Mouse (Mus musculus): Measurements from ENCODE around the gene En1. TPM values are rescaled to one million over a fixed set of nuclear protein-coding genes. Genes with fewer than 3 reads are reported as not detected.

En1 gene
- total RNA-seq, 2 experiments from 2014 or later: not detected

DNA sequence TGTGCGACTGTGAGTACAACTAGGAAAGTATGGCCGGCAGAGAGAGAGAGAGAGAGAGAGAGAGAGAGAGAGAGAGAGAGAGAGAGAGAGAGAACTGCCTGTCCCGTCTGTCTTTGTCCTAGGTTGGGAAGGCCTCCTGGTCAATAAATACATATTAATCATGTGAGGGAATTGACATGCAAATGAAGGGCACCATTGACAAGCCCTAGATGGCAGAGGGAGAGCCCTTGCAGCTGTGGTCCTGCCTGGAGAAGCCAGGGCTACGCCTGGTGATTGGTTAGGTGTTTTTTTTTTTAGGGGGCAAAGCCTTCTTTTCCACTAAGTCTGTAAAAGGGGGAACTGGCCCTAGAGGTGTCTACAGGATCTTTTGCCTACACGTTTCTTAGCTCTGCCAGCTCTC, 19.2 kb downstream of the En1 start:
- no peak for DNase-seq (ENCODE audit: low spot score in 2 of 2)

DNA sequence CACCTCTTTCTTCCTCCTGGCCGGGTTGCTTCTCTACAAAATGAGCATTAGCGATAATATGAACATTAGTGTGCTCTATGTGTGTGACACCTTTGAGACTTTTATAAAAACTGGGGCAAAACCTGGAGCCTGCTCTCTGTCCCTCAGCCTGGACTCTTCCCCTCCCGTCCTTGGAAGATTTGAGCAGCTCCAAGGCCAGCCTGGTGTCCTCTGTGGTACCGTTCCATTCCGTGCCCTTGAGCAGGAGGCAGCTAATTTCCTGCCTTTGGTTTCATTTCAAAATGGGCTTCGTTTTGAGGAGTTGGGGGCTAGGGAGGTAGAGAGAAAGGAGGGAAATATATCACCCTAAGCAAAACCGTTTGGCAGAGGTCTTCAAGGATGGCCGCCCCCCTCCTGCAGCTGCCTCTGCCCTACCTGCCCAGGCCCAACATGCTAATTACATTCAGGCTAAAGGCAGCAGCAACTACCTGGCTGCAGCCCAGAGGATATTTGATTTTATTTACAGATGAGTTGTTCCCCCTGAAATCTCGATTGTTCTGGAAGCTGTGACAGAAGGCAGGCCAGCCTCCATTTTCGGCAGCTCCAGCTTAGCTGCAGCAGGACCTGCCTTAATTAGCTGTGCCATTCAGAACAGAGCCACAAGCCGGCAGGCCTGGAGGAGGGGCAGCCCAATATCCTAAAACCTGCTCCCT, 24.9 kb downstream of the En1 start:
- DNase-seq (ENCODE audit: low spot score in 2 of 2): no peak

DNA sequence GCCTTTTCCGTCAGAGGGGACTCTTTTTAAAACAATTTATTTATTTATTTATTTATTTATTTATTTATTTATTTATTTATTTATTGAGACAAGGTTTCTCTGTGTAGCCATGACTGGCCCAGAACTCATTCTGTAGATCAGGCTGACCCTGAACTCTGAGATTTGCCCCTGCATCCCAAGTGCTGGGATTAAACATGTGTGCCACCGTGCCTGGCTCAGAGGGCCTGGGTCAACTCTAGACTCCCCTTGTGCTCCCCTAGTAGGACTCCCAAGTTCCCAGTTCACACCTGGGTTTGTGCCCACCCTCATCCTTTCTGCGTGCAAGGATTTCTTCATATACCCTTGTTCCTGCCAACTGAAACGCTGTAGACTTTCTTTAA, 25.4 kb downstream of the En1 start:
- no peak for DNase-seq (ENCODE audit: low spot score in 2 of 2)

DNA sequence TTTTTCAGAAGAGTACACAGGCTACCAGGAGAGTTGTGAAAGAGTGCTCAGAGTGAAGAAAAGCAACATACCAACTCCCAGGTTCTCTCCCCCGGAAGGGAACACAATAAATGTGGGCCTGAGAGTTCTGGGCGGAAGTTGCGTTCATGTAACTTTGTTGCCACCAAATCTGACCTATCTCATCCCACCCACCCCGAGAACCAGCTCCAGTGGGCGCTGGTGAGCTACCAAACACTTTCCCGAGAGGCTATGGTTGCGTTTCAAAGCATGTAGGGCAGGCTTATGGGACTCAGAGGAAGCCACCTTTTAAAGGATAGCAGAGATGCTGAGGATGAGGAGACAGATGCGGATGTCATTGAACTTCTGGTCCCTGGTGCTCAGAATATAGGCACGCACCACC, 26.6 kb downstream of the En1 start:
- DNase-seq (ENCODE audit: low spot score in 2 of 2): no peak

DNA sequence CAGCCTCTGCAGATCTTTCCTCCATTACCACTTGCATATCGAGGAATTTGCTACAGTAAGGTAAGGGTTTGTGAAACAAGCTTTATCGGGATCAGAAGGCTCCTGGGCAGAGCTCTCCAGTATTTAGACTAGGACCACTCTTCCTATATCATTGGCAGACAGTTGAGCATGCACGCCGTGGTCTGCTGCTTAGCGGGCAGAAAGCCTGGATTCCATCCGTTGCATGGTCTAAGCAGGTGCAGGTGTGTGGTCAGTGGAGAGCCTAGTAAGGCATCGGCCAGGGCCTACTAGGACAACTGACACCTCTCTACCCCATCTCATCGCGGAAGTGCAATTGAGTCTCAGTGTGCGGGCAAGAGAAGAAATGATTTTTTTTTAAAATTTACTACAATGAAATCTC, 41.2 kb downstream of the En1 start:
- DNase-seq (ENCODE audit: low spot score in 2 of 2): no peak

DNA sequence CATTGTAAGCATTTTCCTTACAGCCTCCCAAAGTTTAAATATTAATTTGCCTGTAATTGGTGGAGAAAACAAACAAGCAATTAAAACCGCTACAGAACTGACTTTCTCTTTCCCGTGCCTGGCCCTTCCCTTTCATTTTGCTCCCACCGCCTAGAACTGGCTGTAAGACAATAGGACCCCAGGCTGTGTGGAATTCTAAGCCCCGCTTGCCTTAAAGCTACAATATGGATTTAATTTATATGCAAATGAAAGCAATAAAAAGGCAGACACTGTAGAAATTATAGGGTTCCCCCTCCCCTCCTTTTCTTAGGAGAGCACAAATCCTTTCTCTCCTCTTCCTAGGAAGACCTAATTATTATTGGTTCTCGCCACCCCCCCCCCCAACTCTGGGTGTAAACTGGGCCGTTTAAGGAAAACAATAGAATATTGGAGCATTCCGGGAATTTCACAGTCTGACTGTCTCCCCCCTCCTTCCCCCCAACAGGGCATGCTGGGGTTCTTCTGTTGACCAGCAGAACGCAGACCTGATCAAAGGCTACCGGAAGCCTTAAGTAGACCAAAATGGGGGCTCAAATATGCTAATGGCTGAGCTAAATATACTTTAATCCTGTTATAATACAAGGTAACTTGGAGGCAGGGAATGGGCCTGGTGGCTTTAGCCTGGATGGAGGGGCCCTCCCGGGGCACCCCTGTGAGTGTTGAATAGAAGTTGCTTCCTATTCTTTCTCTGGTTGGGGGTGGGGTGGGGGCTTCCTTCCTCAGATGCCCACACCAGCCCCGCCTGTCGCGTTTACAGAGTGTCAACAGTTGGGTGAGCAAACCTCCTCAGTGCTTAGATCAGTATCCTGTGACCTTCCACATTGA, 41.9 kb downstream of the En1 start:
- DNase-seq (ENCODE audit: low spot score in 2 of 2): no peak

DNA sequence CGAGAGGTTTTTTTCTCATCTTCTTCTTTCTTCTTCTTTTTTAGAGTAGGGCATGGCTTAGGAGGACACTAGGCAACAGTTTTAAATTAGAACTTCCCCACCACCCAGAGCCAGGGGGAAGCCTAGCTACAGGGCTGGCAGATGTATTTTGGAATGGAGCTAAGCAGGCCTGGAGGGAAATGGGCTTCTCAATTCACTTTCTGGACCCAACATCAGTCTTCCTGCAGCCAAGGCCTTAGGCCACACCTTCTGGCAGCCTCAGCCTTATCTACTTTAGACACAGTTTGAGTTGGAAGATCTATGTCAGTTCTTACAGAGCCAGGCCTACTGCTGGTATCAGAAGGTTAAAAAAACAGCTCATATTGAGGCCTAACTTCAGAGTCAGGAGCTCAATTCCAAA, 42.5 kb downstream of the En1 start:
- no peak for DNase-seq (ENCODE audit: low spot score in 2 of 2)

DNA sequence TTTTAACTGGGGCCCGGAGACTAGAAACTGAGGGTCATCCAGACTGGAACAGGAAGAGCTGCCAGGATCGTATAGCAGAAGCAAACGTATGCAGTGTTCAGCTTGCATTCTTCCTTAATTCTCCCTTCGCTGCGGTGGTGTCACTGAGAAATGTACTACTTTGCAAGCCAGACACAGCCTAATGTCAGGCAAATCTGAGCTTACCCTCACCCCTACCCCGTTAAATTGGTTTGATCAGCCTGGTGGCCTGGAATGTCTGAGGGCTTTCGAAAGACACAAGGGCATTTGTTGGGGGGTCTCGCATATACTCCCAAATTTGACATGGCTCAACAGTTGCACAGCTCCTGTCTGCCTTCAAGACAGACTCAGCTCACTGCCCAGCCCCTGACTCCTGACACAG, 47.9 kb downstream of the En1 start:
- DNase-seq (ENCODE audit: low spot score in 2 of 2): no peak

DNA sequence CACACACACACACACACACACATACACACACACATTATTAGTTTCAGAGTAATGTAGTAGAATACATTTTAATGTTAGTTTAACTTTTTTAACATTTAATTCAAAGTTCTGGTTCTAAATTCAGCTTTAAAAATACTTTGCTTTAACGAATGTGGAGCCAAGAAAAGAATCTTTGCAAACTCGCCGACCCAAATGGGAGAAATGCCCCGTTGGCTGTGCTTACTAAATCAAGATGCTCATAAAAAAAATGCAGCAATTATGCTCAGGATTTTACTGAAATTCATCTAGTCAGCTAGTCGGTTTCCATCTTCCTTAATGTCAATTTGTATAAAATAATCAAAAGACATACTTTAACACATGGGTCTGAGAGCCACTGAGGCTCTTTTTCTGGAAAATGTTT, 49.8 kb downstream of the En1 start:
- no peak for DNase-seq (ENCODE audit: low spot score in 2 of 2)

DNA sequence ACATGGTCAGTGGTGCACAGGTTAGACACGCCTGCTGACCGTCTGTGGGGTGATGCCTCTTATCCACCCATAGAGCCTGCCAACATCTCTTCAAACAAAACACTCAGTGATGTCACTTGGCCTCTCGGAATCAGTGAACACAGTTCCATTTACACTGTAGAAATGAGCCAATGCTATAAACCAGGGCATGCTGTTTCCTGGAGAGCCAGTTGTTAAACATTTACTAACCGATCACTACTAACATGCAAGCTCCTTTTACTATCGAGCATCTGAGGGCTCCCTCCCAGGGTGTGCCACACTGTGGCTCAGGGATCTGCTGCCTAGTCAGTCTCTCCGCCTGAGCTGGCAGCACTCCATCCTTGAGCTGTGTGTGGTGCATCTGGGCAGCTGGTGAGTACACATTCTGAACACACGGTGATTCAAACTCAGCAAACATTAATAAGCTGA, 52.8 kb downstream of the En1 start:
- peak; percentile 8 to 26 for DNase-seq (ENCODE audit: low spot score in 2 of 2)

Other genes with a start within 250 kb of the En1 start
- not detected for gene Marco, start 97.4 kb upstream of the En1 start, total RNA-seq (2021)

Data from left cerebral cortex, adult 18-20 months (tissue).